Mouse (Mus musculus): ENCODE results near the gene Chrna10.

- TF ChIP-seq GATA1 (IDR thresholded peaks at IDR 0.05; ENCODE audit: borderline replicate concordance, low read length) (no peak), FLI1 (IDR thresholded peaks at IDR 0.05; ENCODE audit: low read length) (no peak)
These were observed 34.8 kb downstream of the Chrna10 start for GRCm38 (mm10) chr7:102081784-102082183.

Data from megakaryocyte, embryonic 14.5 days (primary cell).